Mouse (Mus musculus) thymus, adult 2 months (tissue): Measurements from ENCODE around the gene Slc44a3.

Source experiments
- CTCF ChIP-seq: fragments of 200-500 bp; IDR thresholded peaks from 2 replicates; pipeline ENCODE4 v1.5.1; 2012; ENCODE audit warnings: mild to moderate bottlenecking, control low read depth, low read length, moderate library complexity, borderline replicate concordance; ENCODE audit not compliant: control insufficient read depth, poor library complexity, insufficient read depth; ENCODE audit errors: extremely low read depth
- POLR2A ChIP-seq: fragments of 200-500 bp; IDR thresholded peaks from 2 replicates; pipeline ENCODE4 v1.6.1; 2012; ENCODE audit warnings: mild to moderate bottlenecking, low read length, control low read depth, moderate library complexity; ENCODE audit not compliant: control insufficient read depth, poor library complexity, insufficient read depth; ENCODE audit errors: extremely low read depth

DNA sequence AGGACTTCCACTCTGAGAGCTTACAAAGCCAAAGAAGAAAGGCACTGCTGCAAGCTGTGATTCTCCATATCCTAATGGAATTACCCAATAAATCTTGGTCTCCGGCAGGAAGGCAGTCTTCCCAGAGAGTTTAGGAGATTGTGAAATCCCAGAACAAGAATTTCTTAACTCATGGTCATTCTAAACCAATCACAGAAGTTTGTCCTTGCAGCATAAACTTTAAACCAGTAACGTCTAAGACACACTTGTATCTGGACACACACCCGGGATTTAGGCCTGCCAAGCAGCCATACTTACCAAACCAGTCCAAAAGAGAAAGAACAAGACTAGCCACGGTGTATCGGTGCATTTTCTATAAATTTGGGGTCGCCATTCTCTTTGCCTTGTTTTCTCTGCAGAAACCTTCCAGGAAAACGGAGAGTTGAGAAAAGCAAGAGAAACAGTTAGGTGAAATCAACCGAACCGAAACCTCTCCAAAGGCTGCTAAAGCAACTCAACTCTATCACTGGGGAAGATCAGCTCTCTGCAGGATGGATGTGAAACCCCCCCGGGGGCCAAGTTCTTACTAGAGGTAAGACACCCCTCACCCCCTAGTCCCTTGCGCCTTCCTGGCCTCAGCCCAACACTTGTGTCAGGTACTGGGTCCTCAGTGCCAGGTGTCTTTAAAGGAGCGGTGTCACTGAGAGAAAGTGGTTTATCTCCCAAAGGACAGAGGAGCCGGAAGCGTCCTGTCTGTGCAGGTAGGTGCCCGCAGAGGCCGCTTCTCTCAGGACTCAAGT is 645 bp downstream of the Slc44a3 start:
- TF ChIP-seq CTCF (no peak), POLR2A (no peak)
